Mouse (Mus musculus): ENCODE measurements around the gene Grin2c. TPM values are rescaled to one million over a fixed set of nuclear protein-coding genes. Genes with fewer than 3 reads are reported as not detected.

The Grin2c gene
- polyA plus RNA-seq (2012; fragmentation: generic; extraction: Trizol) = not detected

GRCm38 (mm10) chr11:115267061-115267883 is at the start of gene Grin2c:
Gene Grin2c (minus strand): TSS chr11:115267243.

GRCm38 (mm10) chr11:115306863-115307262 is 39.8 kb upstream of the Grin2c start, which contains the start of gene Otop2:
Gene Otop2 (plus strand): TSS chr11:115307163.

GRCm38 (mm10) chr11:115297214-115297826 is 30.3 kb upstream of the Grin2c start, which contains the start of gene Fads6:
Gene Fads6 (minus strand): TSS chr11:115297663.

GRCm38 (mm10) chr11:115276780-115277603 is 9.9 kb upstream of the Grin2c start, which contains the start of gene Fdxr:
Gene Fdxr (minus strand): TSS chr11:115277050.

Other genes with a start within 250 kb of the Grin2c start
- not detected for gene Cd300ld4, start 240.2 kb downstream of the Grin2c start, polyA plus RNA-seq (2012; fragmentation: generic; extraction: Trizol)
- gene Cd300ld5, start 229.5 kb downstream of the Grin2c start, polyA plus RNA-seq (2012; fragmentation: generic; extraction: Trizol) = not detected
- gene Cd300ld3, start 218.8 kb downstream of the Grin2c start, polyA plus RNA-seq (2012; fragmentation: generic; extraction: Trizol) = not detected
- gene Cd300e, start 205.1 kb downstream of the Grin2c start, polyA plus RNA-seq (2012; fragmentation: generic; extraction: Trizol) = not detected
- under 1 TPM; 0.01 to 0.07 TPM for gene Rab37, start 175.8 kb downstream of the Grin2c start, polyA plus RNA-seq (2012; fragmentation: generic; extraction: Trizol)
- not detected for gene Cd300lf, start 133.3 kb downstream of the Grin2c start, polyA plus RNA-seq (2012; fragmentation: generic; extraction: Trizol)
- 10 to 100 TPM; 13.5 to 58.4 TPM for gene Slc9a3r1, start 103.9 kb downstream of the Grin2c start, polyA plus RNA-seq (2012; fragmentation: generic; extraction: Trizol)
- gene Tmem104, start 79.8 kb downstream of the Grin2c start, polyA plus RNA-seq (2012; fragmentation: generic; extraction: Trizol) = 1 to 10 TPM; 3.2 to 9.7 TPM
- 10 to 100 TPM; 19.1 to 27.4 TPM for gene Nat9, start 79.4 kb downstream of the Grin2c start, polyA plus RNA-seq (2012; fragmentation: generic; extraction: Trizol)
- gene Fdxr, start 9.8 kb upstream of the Grin2c start, polyA plus RNA-seq (2012; fragmentation: generic; extraction: Trizol) = 10 to 100 TPM; 15.6 to 23.1 TPM
- under 1 TPM in 1 of 2 experiments, not detected in 1; 0.05 TPM for gene Fads6, start 30.4 kb upstream of the Grin2c start, polyA plus RNA-seq (2012; fragmentation: generic; extraction: Trizol)
- gene Otop2, start 39.9 kb upstream of the Grin2c start, polyA plus RNA-seq (2012; fragmentation: generic; extraction: Trizol) = under 1 TPM in 1 of 2 experiments, not detected in 1; 0.06 TPM
- under 1 TPM; 0.11 to 0.34 TPM for gene Ush1g, start 54.8 kb upstream of the Grin2c start, polyA plus RNA-seq (2012; fragmentation: generic; extraction: Trizol)
- gene Otop3, start 67.5 kb upstream of the Grin2c start, polyA plus RNA-seq (2012; fragmentation: generic; extraction: Trizol) = not detected
- 1 to 10 TPM; 1.9 to 7.6 TPM for gene Hid1, start 100.5 kb upstream of the Grin2c start, polyA plus RNA-seq (2012; fragmentation: generic; extraction: Trizol)
- gene Cdr2l, start 114.7 kb upstream of the Grin2c start, polyA plus RNA-seq (2012; fragmentation: generic; extraction: Trizol) = 10 to 100 TPM in 1 of 2 experiments, 1 to 10 TPM in 1; 6.5 to 16.4 TPM
- gene Mrpl58, start 136.5 kb upstream of the Grin2c start, polyA plus RNA-seq (2012; fragmentation: generic; extraction: Trizol) = 100 to 1,000 TPM; 204 to 411 TPM
- gene Atp5h, start 152.7 kb upstream of the Grin2c start, polyA plus RNA-seq (2012; fragmentation: generic; extraction: Trizol) = 100 to 1,000 TPM; 816 to 966 TPM
- gene Kctd2, start 152.9 kb upstream of the Grin2c start, polyA plus RNA-seq (2012; fragmentation: generic; extraction: Trizol) = 10 to 100 TPM; 24.1 to 58.3 TPM
- not detected for gene Trim80, start 173.3 kb upstream of the Grin2c start, polyA plus RNA-seq (2012; fragmentation: generic; extraction: Trizol)
- under 1 TPM; 0.12 to 0.76 TPM for gene Slc16a5, start 195.2 kb upstream of the Grin2c start, polyA plus RNA-seq (2012; fragmentation: generic; extraction: Trizol)
- gene Armc7, start 208.4 kb upstream of the Grin2c start, polyA plus RNA-seq (2012; fragmentation: generic; extraction: Trizol) = 10 to 100 TPM in 1 of 2 experiments, 1 to 10 TPM in 1; 3.4 to 13.7 TPM
- 100 to 1,000 TPM; 130 to 206 TPM for gene Nt5c, start 224.6 kb upstream of the Grin2c start, polyA plus RNA-seq (2012; fragmentation: generic; extraction: Trizol)
- 100 to 1,000 TPM; 321 to 516 TPM for gene Jpt1, start 247.1 kb upstream of the Grin2c start, polyA plus RNA-seq (2012; fragmentation: generic; extraction: Trizol)

Measured in C3H10T1/2 (cell line).